Mouse (Mus musculus) C2C12 (cell line): Measurements from ENCODE around the gene Mus81.

Experiments used
- CTCF ChIP-seq: IDR thresholded peaks from one replicate; pipeline ENCODE4 v1.5.1; 2011; ENCODE audit not compliant: control insufficient read depth, insufficient read depth, insufficient read length
- MAX ChIP-seq: IDR thresholded peaks from one replicate; pipeline ENCODE4 v1.6.1; 2011; ENCODE audit warnings: mild to moderate bottlenecking, control low read depth

GRCm38 (mm10) chr19:5492641-5493040 lies 4.4 kb upstream of the Mus81 start:
- TF ChIP-seq CTCF (no peak), MAX (no peak)
